Mouse (Mus musculus): ENCODE measurements around the gene Fam19a3.

The Fam19a3 gene

GRCm38 (mm10) chr3:104758869-104759268 lies 22.8 kb downstream of the Fam19a3 start:
- DNase-seq = no peak

GRCm38 (mm10) chr3:104758406-104758805 lies 23.2 kb downstream of the Fam19a3 start:
- DNase-seq = peak; percentile 79 to 80

GRCm38 (mm10) chr3:104752845-104753244 lies 28.8 kb downstream of the Fam19a3 start:
- peak; percentile 33 to 42 for DNase-seq

GRCm38 (mm10) chr3:104743864-104744263 lies 37.8 kb downstream of the Fam19a3 start:
- no peak for DNase-seq

- no peak for DNase-seq
These were observed 38.5 kb downstream of the Fam19a3 start for GRCm38 (mm10) chr3:104743161-104743560.

GRCm38 (mm10) chr3:104741954-104742353 lies 39.7 kb downstream of the Fam19a3 start:
- DNase-seq = no peak

- DNase-seq = no peak
These were observed 47.0 kb downstream of the Fam19a3 start for GRCm38 (mm10) chr3:104734654-104735053.

- DNase-seq = no peak
These were observed 48.7 kb downstream of the Fam19a3 start for GRCm38 (mm10) chr3:104732907-104733306.

GRCm38 (mm10) chr3:104729270-104729839 lies 52.3 kb downstream of the Fam19a3 start:
- DNase-seq = no peak

Measured in B cell, adult 2 months (primary cell).